Mouse (Mus musculus) embryonic stem cell, embryonic (primary cell): Measurements from ENCODE around the gene Cysltr2.

Experiments used
- CTCF ChIA-PET, 4 experiments: fragments of 300-600 bp in 2 of 4; fragments of 350-600 bp in 2 of 4; sonication (Branson Sonifier 250); formaldehyde crosslinking; loops; one replicate each; lab custom pipeline; 2022; ENCODE audit warnings: inconsistent platforms in 2 of 4; lab: Charles Lee
- POLR2A ChIA-PET, 4 experiments: fragments of 300-600 bp in 2 of 4; fragments of 350-600 bp in 2 of 4; sonication (Branson Sonifier 250); formaldehyde crosslinking; loops; one replicate each; lab custom pipeline; 2022; ENCODE audit warnings: antibody characterized with exemption in 4 of 4, inconsistent platforms in 1 of 4; lab: Charles Lee

Cysltr2 gene

GRCm38 (mm10) chr14:73048937-73049336 is at the start of gene Cysltr2:
Cysltr2 (minus strand) TSS chr14:73049114.
- ChIA-PET CTCF (no interaction called here), POLR2A (interaction anchor here in 1 of 4 experiments (0.6 kb wide), 1 partner anchor 395 kb away, joined by 3 read pairs; no protein-coding TSS in a partner anchor)

GRCm38 (mm10) chr14:73094802-73095550 is 46.1 kb upstream of the Cysltr2 start:
- ChIA-PET POLR2A (no interaction called here), CTCF (no interaction called here)

- CTCF ChIA-PET: no interaction called here
- POLR2A ChIA-PET: no interaction called here
Observed at GRCm38 (mm10) chr14:73092871-73093270, 44.0 kb upstream of the Cysltr2 start.

- POLR2A ChIA-PET: interaction anchor here in 1 of 4 experiments (1.1 kb wide), 1 partner anchor 22 kb away, joined by 3 read pairs; no protein-coding TSS in a partner anchor
- CTCF ChIA-PET: interaction anchor here in 1 of 4 experiments (0.6 kb wide), 1 partner anchor 13 kb away, joined by 10 read pairs; no protein-coding TSS in a partner anchor
Observed at GRCm38 (mm10) chr14:73088224-73088623, 39.3 kb upstream of the Cysltr2 start.

- CTCF ChIA-PET: interaction anchor here in 2 of 4 experiments (0.6 to 0.7 kb wide), 2 partner anchors 249 to 906 kb away, joined by 3 to 12 read pairs; no protein-coding TSS in a partner anchor
Observed at GRCm38 (mm10) chr14:73087746-73088145, 38.8 kb upstream of the Cysltr2 start.

GRCm38 (mm10) chr14:73087247-73087646 is 38.3 kb upstream of the Cysltr2 start:
- CTCF ChIA-PET: interaction anchor here in 2 of 4 experiments (0.6 to 0.7 kb wide), 2 partner anchors 249 to 906 kb away, joined by 3 to 12 read pairs; no protein-coding TSS in a partner anchor
- POLR2A ChIA-PET: no interaction called here

More at GRCm38 (mm10) chr14:73087746-73088145, 38.8 kb upstream of the Cysltr2 start:
- POLR2A ChIA-PET: interaction anchor here in 1 of 4 experiments (1.1 kb wide), 1 partner anchor 22 kb away, joined by 3 read pairs; no protein-coding TSS in a partner anchor

- ChIA-PET POLR2A (interaction anchor here in 1 of 4 experiments (0.5 kb wide), 1 partner anchor 33 kb away, joined by 3 read pairs; no protein-coding TSS in a partner anchor), CTCF (no interaction called here)
Observed at GRCm38 (mm10) chr14:73086425-73086824, 37.5 kb upstream of the Cysltr2 start.

GRCm38 (mm10) chr14:73083563-73083962 is 34.6 kb upstream of the Cysltr2 start:
- ChIA-PET POLR2A (no interaction called here), CTCF (no interaction called here)

GRCm38 (mm10) chr14:73064460-73064859 is 15.5 kb upstream of the Cysltr2 start:
- ChIA-PET CTCF (no interaction called here), POLR2A (no interaction called here)

GRCm38 (mm10) chr14:73058755-73059154 is 9.8 kb upstream of the Cysltr2 start:
- CTCF ChIA-PET: no interaction called here
- POLR2A ChIA-PET: no interaction called here

- ChIA-PET POLR2A (interaction anchor here in 1 of 4 experiments (0.5 kb wide), 1 partner anchor 515 kb away, joined by 3 read pairs; no protein-coding TSS in a partner anchor), CTCF (no interaction called here)
Observed at GRCm38 (mm10) chr14:73057764-73058163, 8.8 kb upstream of the Cysltr2 start.

- ChIA-PET POLR2A (no interaction called here), CTCF (no interaction called here)
Observed at GRCm38 (mm10) chr14:73056813-73057212, 7.9 kb upstream of the Cysltr2 start.

- ChIA-PET CTCF (no interaction called here), POLR2A (no interaction called here)
Observed at GRCm38 (mm10) chr14:73045199-73045928, 3.5 kb downstream of the Cysltr2 start.

GRCm38 (mm10) chr14:73041689-73042088 is 7.2 kb downstream of the Cysltr2 start:
- CTCF ChIA-PET: no interaction called here
- POLR2A ChIA-PET: no interaction called here

GRCm38 (mm10) chr14:73033290-73033689 is 15.6 kb downstream of the Cysltr2 start:
- ChIA-PET POLR2A (interaction anchor here in 1 of 4 experiments (0.7 kb wide), 1 partner anchor 53 kb away, joined by 3 read pairs; no protein-coding TSS in a partner anchor), CTCF (interaction anchor here in 2 of 4 experiments (0.6 to 0.7 kb wide), 2 partner anchors 20 to 323 kb away, joined by 3 read pairs; no protein-coding TSS in a partner anchor)

- CTCF ChIA-PET: no interaction called here
- POLR2A ChIA-PET: no interaction called here
Observed at GRCm38 (mm10) chr14:73031218-73031617, 17.7 kb downstream of the Cysltr2 start.

GRCm38 (mm10) chr14:73017272-73017671 is 31.6 kb downstream of the Cysltr2 start:
- ChIA-PET POLR2A (interaction anchor here in 1 of 4 experiments (1.1 kb wide), 1 partner anchor 40 kb away, joined by 3 read pairs; no protein-coding TSS in a partner anchor), CTCF (no interaction called here)

GRCm38 (mm10) chr14:73015386-73015785 is 33.5 kb downstream of the Cysltr2 start:
- ChIA-PET CTCF (interaction anchor here in 1 of 4 experiments (0.8 kb wide), 1 partner anchor 18 kb away, joined by 3 read pairs; no protein-coding TSS in a partner anchor), POLR2A (no interaction called here)
